Mouse (Mus musculus): ENCODE data around the gene Cenpu. TPM values are rescaled to one million over a fixed set of nuclear protein-coding genes. Genes with fewer than 3 reads are reported as not detected.
A peak's percentile ranks its signal among the peaks of the same experiment; 100 is the strongest.

Gene Cenpu
- 10 to 100 TPM in 1 of 3 experiments, 1 to 10 TPM in 2; 8.1 to 18.0 (median 9.1) TPM for polyA plus RNA-seq (2017; shearing (Covaris generic))

- ATAC-seq = peak; percentile 95
Measured at GRCm38 (mm10) chr8:46551615-46552440, at the start of gene Cenpu. Gene Cenpu, plus strand, starts transcription at chr8:46552028.

- ATAC-seq = no peak
Measured at GRCm38 (mm10) chr8:46502333-46503071, 49.3 kb upstream of the Cenpu start.

- no peak for ATAC-seq
Measured at GRCm38 (mm10) chr8:46503072-46503695, 48.6 kb upstream of the Cenpu start.

- no peak for ATAC-seq
Measured at GRCm38 (mm10) chr8:46504196-46504595, 47.6 kb upstream of the Cenpu start.

GRCm38 (mm10) chr8:46508488-46509395 lies 43.1 kb upstream of the Cenpu start:
- no peak for ATAC-seq

- no peak for ATAC-seq
Measured at GRCm38 (mm10) chr8:46509474-46509873, 42.4 kb upstream of the Cenpu start.

GRCm38 (mm10) chr8:46511336-46511735 lies 40.5 kb upstream of the Cenpu start:
- ATAC-seq = no peak

GRCm38 (mm10) chr8:46512538-46512937 lies 39.3 kb upstream of the Cenpu start:
- ATAC-seq = peak; percentile 65

GRCm38 (mm10) chr8:46514027-46514426 lies 37.8 kb upstream of the Cenpu start:
- no peak for ATAC-seq

- ATAC-seq = no peak
Measured at GRCm38 (mm10) chr8:46520667-46521066, 31.2 kb upstream of the Cenpu start.

GRCm38 (mm10) chr8:46526098-46526497 lies 25.7 kb upstream of the Cenpu start:
- no peak for ATAC-seq

- no peak for ATAC-seq
Measured at GRCm38 (mm10) chr8:46526821-46527220, 25.0 kb upstream of the Cenpu start.

GRCm38 (mm10) chr8:46529508-46529907 lies 22.3 kb upstream of the Cenpu start:
- ATAC-seq = no peak

- no peak for ATAC-seq
Measured at GRCm38 (mm10) chr8:46530541-46530940, 21.3 kb upstream of the Cenpu start.

GRCm38 (mm10) chr8:46533926-46534325 lies 17.9 kb upstream of the Cenpu start:
- ATAC-seq = no peak

- no peak for ATAC-seq
Measured at GRCm38 (mm10) chr8:46539701-46540100, 12.1 kb upstream of the Cenpu start.

- ATAC-seq = no peak
Measured at GRCm38 (mm10) chr8:46543191-46543590, 8.6 kb upstream of the Cenpu start.

- ATAC-seq = no peak
Measured at GRCm38 (mm10) chr8:46543662-46544061, 8.2 kb upstream of the Cenpu start.

- ATAC-seq = no peak
Measured at GRCm38 (mm10) chr8:46545854-46546253, 6.0 kb upstream of the Cenpu start.

GRCm38 (mm10) chr8:46546431-46547176 lies 5.2 kb upstream of the Cenpu start:
- no peak for ATAC-seq

- no peak for ATAC-seq
Measured at GRCm38 (mm10) chr8:46547245-46547644, 4.6 kb upstream of the Cenpu start.
